Mouse (Mus musculus) E14TG2a.4 (cell line): ENCODE results near the gene Cyth2.

ENCODE experiments used
- CTCF ChIP-seq: conservative IDR thresholded peaks from 2 replicates; pipeline ENCODE4 v1.5.1; 2014; ENCODE audit warnings: low read length
- POU5F1 ChIP-seq: IDR thresholded peaks from 2 replicates; pipeline ENCODE4 v1.6.1; 2014; ENCODE audit warnings: low read length, borderline replicate concordance

- TF ChIP-seq CTCF = no peak
- TF ChIP-seq POU5F1 = no peak
Observed at GRCm38 (mm10) chr7:45797661-45798510, 16.5 kb downstream of the Cyth2 start.
